ENCODE assay signal across 7 mouse cellular contexts in genomic region chr10:100016326-100016709, GRCm38 (mm10). TPM values are rescaled to one million over a fixed set of nuclear protein-coding genes. Genes with fewer than 3 reads are reported as not detected.
DNase-seq lines count a peak whose midpoint lies in the region; ATAC-seq and TF ChIP-seq lines count a peak whose summit lies in the region.

No protein-coding gene starts in this region.

- H3K9ac ChIP-seq in embryonic facial prominence, embryonic 12.5 days: peak overlapping the region; percentile 47
- peak overlapping the region; percentile 65 for H3K9ac ChIP-seq in limb, embryonic 14.5 days (ENCODE audit: low read depth, low read length, severe bottlenecking)
- peak overlapping the region; percentile 65 for H3K9ac ChIP-seq in midbrain, embryonic 13.5 days (replicated peaks)

- no peak; the same call in 1 of the 2 replicates for ATAC-seq in embryonic facial prominence, embryonic 12.5 days (ENCODE audit: insufficient number of reproducible peaks, insufficient read depth, low FRiP score, low TSS enrichment)
- ATAC-seq in limb, embryonic 14.5 days (ENCODE audit: low FRiP score, low read depth): peak; percentile 23; the same call in 1 of the 2 replicates
- ATAC-seq in midbrain, embryonic 13.5 days: peak; percentile 57

- H3K4me1 ChIP-seq in embryonic facial prominence, embryonic 12.5 days: 0 out of 2 replicates have a peak, but pooled peaks cover 8% of the 10 kb centered on the region
- peaks cover 34% of the 10 kb centered on the region for H3K4me1 ChIP-seq in heart, embryonic 10.5 days
- H3K4me1 ChIP-seq in limb, embryonic 14.5 days (ENCODE audit: control insufficient read depth, insufficient read depth, low read length): peaks cover 8% of the 10 kb centered on the region
- peaks cover 23% of the 10 kb centered on the region for H3K4me1 ChIP-seq in midbrain, embryonic 13.5 days (replicated peaks)

- peak overlapping the region; percentile 69 for H3K4me3 ChIP-seq in embryonic facial prominence, embryonic 12.5 days
- peak overlapping the region; percentile 87 for H3K4me3 ChIP-seq in heart, embryonic 10.5 days
- peak overlapping the region; percentile 74 for H3K4me3 ChIP-seq in limb, embryonic 14.5 days (replicated peaks; ENCODE audit: low read length)
- H3K4me3 ChIP-seq in midbrain, embryonic 13.5 days (replicated peaks): peak overlapping the region; percentile 52

- H3K27me3 ChIP-seq in embryonic facial prominence, embryonic 12.5 days: peaks cover 8% of the 10 kb centered on the region; the same call in 1 of the 2 replicates
- H3K27me3 ChIP-seq in heart, embryonic 10.5 days (ENCODE audit: insufficient read depth, poor library complexity, severe bottlenecking): no peaks in the 10 kb centered on the region
- peaks cover 25% of the 10 kb centered on the region for H3K27me3 ChIP-seq in limb, embryonic 14.5 days (ENCODE audit: control insufficient read depth, insufficient read depth, low read length)
- peaks cover 88% of the 10 kb centered on the region for H3K27me3 ChIP-seq in midbrain, embryonic 13.5 days

- peak overlapping the region; percentile 98 for H3K4me2 ChIP-seq in embryonic facial prominence, embryonic 12.5 days (replicated peaks)
- H3K4me2 ChIP-seq in limb, embryonic 14.5 days (replicated peaks; ENCODE audit: low read depth, low read length, severe bottlenecking): peak overlapping the region; percentile 97
- peak overlapping the region; percentile 83 for H3K4me2 ChIP-seq in midbrain, embryonic 13.5 days (replicated peaks)

- H3K9me3 ChIP-seq in embryonic facial prominence, embryonic 12.5 days: no peaks in the 10 kb centered on the region
- H3K9me3 ChIP-seq in heart, embryonic 10.5 days: no peaks in the 10 kb centered on the region
- H3K9me3 ChIP-seq in limb, embryonic 14.5 days (ENCODE audit: control insufficient read depth, low read length): no peaks in the 10 kb centered on the region
- no peaks in the 10 kb centered on the region for H3K9me3 ChIP-seq in midbrain, embryonic 13.5 days

- H3K27ac ChIP-seq in embryonic facial prominence, embryonic 12.5 days: no peak overlapping the region
- peak overlapping the region; percentile 89 for H3K27ac ChIP-seq in heart, embryonic 10.5 days
- H3K27ac ChIP-seq in limb, embryonic 14.5 days (replicated peaks; ENCODE audit: low read depth, low read length): no peak overlapping the region
- peak overlapping the region; percentile 7; the same call in 1 of the 2 replicates for H3K27ac ChIP-seq in midbrain, embryonic 13.5 days

- TF ChIP-seq POLR2A in limb, embryonic 14.5 days (IDR thresholded peaks at IDR 0.05; ENCODE audit: borderline replicate concordance, extremely low read depth, insufficient read depth, insufficient read length): no peak

- WGBS in embryonic facial prominence, embryonic 12.5 days: under 1% methylated on average over 28 of the region's 28 CpGs
- WGBS in heart, embryonic 10.5 days: under 1% methylated on average over 28 of the region's 28 CpGs
- under 1% methylated on average over 26 of the region's 28 CpGs for WGBS in limb, embryonic 14.5 days
- WGBS in midbrain, embryonic 13.5 days: under 1% methylated on average over 28 of the region's 28 CpGs

- H3K36me3 ChIP-seq in embryonic facial prominence, embryonic 12.5 days: no peaks in the 10 kb centered on the region
- no peaks in the 10 kb centered on the region for H3K36me3 ChIP-seq in heart, embryonic 10.5 days
- H3K36me3 ChIP-seq in limb, embryonic 14.5 days (ENCODE audit: control insufficient read depth, insufficient read depth, low read length): no peaks in the 10 kb centered on the region
- H3K36me3 ChIP-seq in midbrain, embryonic 13.5 days: no peaks in the 10 kb centered on the region

- peak; percentile 68 for DNase-seq in adrenal gland, postnatal 25 days
- no peak for DNase-seq in heart, embryonic 10.5 days (ENCODE audit: low spot score)
- DNase-seq in kidney, adult 9 months: peak; percentile 38
- peak; percentile 53 for DNase-seq in limb, embryonic 14.5 days (ENCODE audit: low spot score)
- peak; percentile 62 for DNase-seq in telencephalon, adult 2 months (ENCODE audit: low read depth, low spot score)

RNA-seq across cellular contexts. Expression of gene Kitl, which starts 0.9 kb away (rescaled TPM):
- 27.7 and 32.1 TPM in 2 replicates for total RNA-seq in adrenal gland, postnatal 25 days (2021)
- 12.3 and 12.9 TPM in 2 replicates for polyA plus RNA-seq in embryonic facial prominence, embryonic 12.5 days (2016; fragmentation: Nextera tagmentation; extraction: Ambion mirVana)
- polyA plus RNA-seq in heart, embryonic 10.5 days (2016; fragmentation: Nextera tagmentation; extraction: Ambion mirVana): 14.9 and 22.2 TPM in 2 replicates
- polyA plus RNA-seq in limb, embryonic 14.5 days (2012; rRNA removed): 13.8 and 16.3 TPM in 2 replicates
- 35.0 and 38.4 TPM in 2 replicates for polyA plus RNA-seq in limb, embryonic 14.5 days (2014; fragmentation: Nextera tagmentation; extraction: Ambion mirVana)
- polyA plus RNA-seq in midbrain, embryonic 13.5 days (2015; fragmentation: Nextera tagmentation; extraction: Ambion mirVana): 20.2 and 21.4 TPM in 2 replicates

Comparison
In these comparisons a context has a peak if more than half of its experiments do, and no peak if none do; other contexts are left out.
1. H3K27ac ChIP-seq: peak in heart, embryonic 10.5 days (single experiment) and midbrain, embryonic 13.5 days (single experiment); none in embryonic facial prominence, embryonic 12.5 days (single experiment) and limb, embryonic 14.5 days (single experiment).
2. Peak in every context shown above with its lines, with median percentiles within 50 percentile points of each other: H3K4me2 ChIP-seq, H3K4me3 ChIP-seq and H3K9ac ChIP-seq.